In the genomic region with DNA sequence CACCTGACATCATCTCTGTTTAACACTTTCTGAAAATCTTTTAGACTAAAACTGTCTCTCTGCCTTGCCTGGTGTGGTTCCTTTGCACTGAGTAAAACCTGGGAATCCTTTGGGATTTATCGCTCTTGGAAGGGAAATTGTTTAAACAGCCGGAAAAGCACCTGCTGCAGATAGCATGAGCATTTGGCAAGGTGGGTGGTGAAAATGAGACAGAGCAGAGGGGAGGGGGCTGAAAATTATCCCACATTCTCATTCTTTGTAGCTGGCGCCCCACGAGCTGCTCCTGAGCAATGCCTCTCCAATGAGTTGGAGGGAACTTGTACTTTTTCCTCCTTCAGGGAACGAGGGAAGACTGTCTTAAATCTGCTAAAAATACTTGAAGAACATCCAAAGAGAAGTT, we compare ENCODE assay signal across 14 mouse cellular contexts. TPM values are rescaled to one million over a fixed set of nuclear protein-coding genes. Genes with fewer than 3 reads are reported as not detected.
A peak's percentile ranks its signal among the peaks of the same experiment; 100 is the strongest.
DNase-seq lines count a peak whose midpoint lies in the region.
"Had no signal": no experiment of that assay in that cellular context is flagged by ENCODE, and none has a peak within 500 bp of the region (broad histone marks: within the 10 kb centered on the region; RNA-seq: fewer than 3 reads in every experiment).

No protein-coding gene starts in this region.

- peak; percentile 44 to 67 for DNase-seq in frontal cortex, adult 2 months (ENCODE audit: extremely low spot score in 1 of 2, low spot score in 1 of 2)
- DNase-seq in frontal cortex, postnatal 25 days (ENCODE audit: low spot score in 2 of 2) = no peak
- DNase-seq in layer of hippocampus, adult 9-11 months = peak; percentile 82
- DNase-seq in left cerebral cortex, adult 9 months (ENCODE audit: low spot score in 2 of 2) = peak; percentile 30 to 72
- DNase-seq in right cerebral cortex, postnatal 25 days = peak; percentile 65
- no peak for DNase-seq in natural killer cell, adult 2 months (ENCODE audit: low spot score in 2 of 2)
- DNase-seq in urinary bladder, adult 18-20 months (ENCODE audit: low spot score in 2 of 2) = no peak
- no peak for DNase-seq in urinary bladder, postnatal 25 days (ENCODE audit: low spot score)
- DNase-seq: adrenal gland, postnatal 10 days; cerebellum, postnatal 10 days; gastrocnemius, postnatal 25 days; kidney, adult 18-20 months; lung, adult 18-20 months; thymus, adult 2 months had no signal

RNA-seq across cellular contexts. Expression of gene Ppp3r1, which starts 52.1 kb away (rescaled TPM):
- polyA plus RNA-seq in frontal cortex, adult 2 months (2012; rRNA removed) = 411 and 441 TPM in 2 replicates

RNA-seq across cellular contexts. Expression of gene Plek, which starts 54.8 kb away (rescaled TPM):
- 7.4 and 8.5 TPM in 2 replicates for polyA plus RNA-seq in frontal cortex, adult 2 months (2012; rRNA removed)

RNA-seq across cellular contexts. Expression of gene Cnrip1, which starts 55.5 kb away (rescaled TPM):
- 125 and 128 TPM in 2 replicates for polyA plus RNA-seq in frontal cortex, adult 2 months (2012; rRNA removed)

Comparison
In these comparisons a context has a peak if more than half of its experiments do, and no peak if none do; other contexts are left out.
1. DNase-seq: peak in frontal cortex, adult 2 months (2 of 2), layer of hippocampus, adult 9-11 months (single experiment), left cerebral cortex, adult 9 months (2 of 2) and right cerebral cortex, postnatal 25 days (single experiment); none in frontal cortex, postnatal 25 days (0 of 2), natural killer cell, adult 2 months (0 of 2), urinary bladder, adult 18-20 months (0 of 2) and urinary bladder, postnatal 25 days (single experiment).